ENCODE assay signal across 21 mouse cellular contexts in genomic region chr7:83641163-83641562, GRCm38 (mm10). TPM values are rescaled to one million over a fixed set of nuclear protein-coding genes. Genes with fewer than 3 reads are reported as not detected.
DNase-seq lines count a peak whose midpoint lies in the region; ATAC-seq and TF ChIP-seq lines count a peak whose summit lies in the region.
"Had no signal": no experiment of that assay in that cellular context is flagged by ENCODE, and none has a peak within 500 bp of the region (broad histone marks: within the 10 kb centered on the region; RNA-seq: fewer than 3 reads in every experiment).

No protein-coding gene starts in this region.

- peak overlapping the region; percentile 3; the same call in 1 of the 2 replicates for H3K27ac ChIP-seq in forebrain, embryonic 10.5 days
- no peak overlapping the region for H3K27ac ChIP-seq in forebrain, embryonic 14.5 days (ENCODE audit: low read depth, low read length)
- H3K27ac ChIP-seq in heart, embryonic 16.5 days (ENCODE audit: low read length): peak overlapping the region; percentile 43
- no peak overlapping the region for H3K27ac ChIP-seq in ES-Bruce4 (ENCODE audit: insufficient read depth, low read length)
- H3K27ac ChIP-seq: embryonic facial prominence, embryonic 12.5 days; limb, embryonic 15.5 days; midbrain, embryonic 12.5 days; stomach, postnatal 0 days had no signal

- no peaks in the 10 kb centered on the region for H3K9me3 ChIP-seq in forebrain, embryonic 10.5 days
- no peaks in the 10 kb centered on the region for H3K9me3 ChIP-seq in forebrain, embryonic 14.5 days (replicated peaks; ENCODE audit: control insufficient read depth, low read length)
- H3K9me3 ChIP-seq in heart, embryonic 16.5 days (replicated peaks; ENCODE audit: control insufficient read depth, low read length): no peaks in the 10 kb centered on the region
- H3K9me3 ChIP-seq in ES-Bruce4 (replicated peaks; ENCODE audit: control insufficient read depth, insufficient read depth, low read length, poor library complexity, severe bottlenecking): no peaks in the 10 kb centered on the region
- H3K9me3 ChIP-seq: embryonic facial prominence, embryonic 12.5 days; G1E; limb, embryonic 15.5 days; midbrain, embryonic 12.5 days had no signal

- peak; percentile 59; the same call in 1 of the 2 replicates for TF ChIP-seq EP300 in ES-Bruce4 (IDR thresholded peaks at IDR 0.05; ENCODE audit: insufficient read depth, low read depth, low read length)

- TF ChIP-seq CTCF in ES-Bruce4 (IDR thresholded peaks at IDR 0.05; ENCODE audit: low read depth, low read length): no peak

- intact Hi-C loops in heart, postnatal 14 days (cut with DNase I): no loop called here

- ATAC-seq in forebrain, embryonic 14.5 days: no peak
- peak; percentile 34; the same call in 1 of the 2 replicates for ATAC-seq in heart, embryonic 16.5 days (replicated peaks; ENCODE audit: extremely low read depth, insufficient read depth, low FRiP score)
- peak; percentile 2 for ATAC-seq in inflammation-experienced regulatory T-cells, adult 6 months
- ATAC-seq: forebrain, postnatal 0 days had no signal

- H3K36me3 ChIP-seq in forebrain, embryonic 10.5 days (replicated peaks): peaks cover 40% of the 10 kb centered on the region
- H3K36me3 ChIP-seq in forebrain, embryonic 14.5 days (ENCODE audit: control insufficient read depth, insufficient read depth, low read length): no peaks in the 10 kb centered on the region
- H3K36me3 ChIP-seq in heart, embryonic 16.5 days (ENCODE audit: control insufficient read depth, insufficient read depth): peaks cover 31% of the 10 kb centered on the region
- peaks cover 5% of the 10 kb centered on the region for H3K36me3 ChIP-seq in ES-Bruce4 (ENCODE audit: control insufficient read depth, insufficient read depth, low read length, poor library complexity, severe bottlenecking)

- H3K9ac ChIP-seq in forebrain, embryonic 14.5 days (ENCODE audit: low read length): no peak overlapping the region
- no peak overlapping the region for H3K9ac ChIP-seq in heart, embryonic 16.5 days (ENCODE audit: low read length)
- H3K9ac ChIP-seq in ES-Bruce4 (ENCODE audit: low read depth, poor library complexity, severe bottlenecking): no peak overlapping the region
- H3K9ac ChIP-seq: embryonic facial prominence, embryonic 12.5 days; forebrain, postnatal 0 days; limb, embryonic 15.5 days; midbrain, embryonic 12.5 days had no signal

- H3K27me3 ChIP-seq in forebrain, embryonic 10.5 days (ENCODE audit: poor library complexity, severe bottlenecking): no peaks in the 10 kb centered on the region
- no peaks in the 10 kb centered on the region for H3K27me3 ChIP-seq in forebrain, embryonic 14.5 days (replicated peaks; ENCODE audit: control insufficient read depth, insufficient read depth, low read length)
- no peaks in the 10 kb centered on the region for H3K27me3 ChIP-seq in heart, embryonic 16.5 days (ENCODE audit: control insufficient read depth, insufficient read depth, low read length)
- no peaks in the 10 kb centered on the region for H3K27me3 ChIP-seq in ES-Bruce4 (ENCODE audit: control insufficient read depth, insufficient read depth, low read length, poor library complexity, severe bottlenecking)
- H3K27me3 ChIP-seq: embryonic facial prominence, embryonic 12.5 days; limb, embryonic 15.5 days; midbrain, embryonic 12.5 days had no signal

- DNase-seq in forebrain, embryonic 10.5 days (ENCODE audit: extremely low spot score, low spot score): no peak
- no peak for DNase-seq in forebrain, embryonic 14.5 days (ENCODE audit: low spot score)
- DNase-seq in heart, postnatal 14 days: no peak
- DNase-seq in lung, postnatal 36 days: no peak
- no peak for DNase-seq in layer of hippocampus, adult 9-11 months
- DNase-seq: adrenal gland, postnatal 25 days; cerebellum, adult 9-11 months; forebrain, postnatal 0 days; kidney, adult 9 months; kidney, postnatal 4 days; layer of hippocampus, postnatal 36 days; lung, adult 18-20 months had no signal

- WGBS in forebrain, embryonic 10.5 days: 59% methylated on average over 2 of the region's 2 CpGs
- 69% methylated on average over 2 of the region's 2 CpGs for WGBS in forebrain, embryonic 14.5 days
- WGBS in heart, embryonic 16.5 days: 44% methylated on average over 2 of the region's 2 CpGs

- TF ChIP-seq POLR2A in ES-Bruce4 (IDR thresholded peaks at IDR 0.05; ENCODE audit: insufficient read depth, low read length): no peak

- no peak overlapping the region for H3K4me2 ChIP-seq in forebrain, embryonic 14.5 days (ENCODE audit: low read length)
- H3K4me2 ChIP-seq in heart, embryonic 16.5 days (ENCODE audit: low read depth, low read length): no peak overlapping the region
- H3K4me2 ChIP-seq: embryonic facial prominence, embryonic 12.5 days; limb, embryonic 15.5 days; midbrain, embryonic 12.5 days had no signal

- H3K4me1 ChIP-seq in forebrain, embryonic 10.5 days: peaks cover 16% of the 10 kb centered on the region
- H3K4me1 ChIP-seq in forebrain, embryonic 14.5 days (ENCODE audit: control insufficient read depth, insufficient read depth, low read length): no peaks in the 10 kb centered on the region
- peaks cover 31% of the 10 kb centered on the region for H3K4me1 ChIP-seq in heart, embryonic 16.5 days (ENCODE audit: control insufficient read depth, insufficient read depth, low read length)
- H3K4me1 ChIP-seq in ES-Bruce4 (ENCODE audit: control insufficient read depth, insufficient read depth, low read length): peaks cover 2% of the 10 kb centered on the region
- H3K4me1 ChIP-seq: embryonic facial prominence, embryonic 12.5 days; limb, embryonic 15.5 days; midbrain, embryonic 12.5 days had no signal

- H3K4me3 ChIP-seq in forebrain, embryonic 10.5 days: no peak overlapping the region
- H3K4me3 ChIP-seq in forebrain, embryonic 14.5 days (ENCODE audit: low read depth, low read length): no peak overlapping the region
- no peak overlapping the region for H3K4me3 ChIP-seq in heart, embryonic 16.5 days (ENCODE audit: low read length)
- H3K4me3 ChIP-seq in ES-Bruce4 (ENCODE audit: low read depth, low read length): no peak overlapping the region
- H3K4me3 ChIP-seq: embryonic facial prominence, embryonic 12.5 days; limb, embryonic 15.5 days; midbrain, embryonic 12.5 days had no signal

RNA-seq across cellular contexts. Expression of gene Stard5, which starts 9.4 kb away (rescaled TPM):
- 12.6 and 14.2 TPM in 2 replicates for polyA plus RNA-seq in forebrain, embryonic 10.5 days (2016; fragmentation: Nextera tagmentation; extraction: Ambion mirVana)
- 7.7 and 8.1 TPM in 2 replicates for polyA plus RNA-seq in forebrain, embryonic 14.5 days (2014; fragmentation: Nextera tagmentation; extraction: Ambion mirVana)
- polyA plus RNA-seq in heart, embryonic 16.5 days (2015; fragmentation: Nextera tagmentation; extraction: Ambion mirVana): 33.7 and 35.7 TPM in 2 replicates
- total RNA-seq in heart, postnatal 14 days (2021): 10 to 100 TPM; 17.4 to 17.9 TPM
- polyA plus RNA-seq in ES-Bruce4 (2011; ENCODE audit: insufficient read depth, insufficient read length, low read depth, missing spikeins): 15.0 and 16.0 TPM in 2 replicates
- polyA plus RNA-seq in inflammation-experienced regulatory T-cells, adult 6 months (2017; shearing (Covaris generic)): 10 to 100 TPM; 25.0 to 41.7 (median 39.5) TPM

RNA-seq across cellular contexts. Expression of gene Tmc3, which starts 56.4 kb away (rescaled TPM):
- polyA plus RNA-seq in forebrain, embryonic 10.5 days (2016; fragmentation: Nextera tagmentation; extraction: Ambion mirVana): 0.14 and 0.22 TPM in 2 replicates
- polyA plus RNA-seq in forebrain, embryonic 14.5 days (2014; fragmentation: Nextera tagmentation; extraction: Ambion mirVana): 0.14 and 0.23 TPM in 2 replicates
- 0.99 and 1.4 TPM in 2 replicates for polyA plus RNA-seq in heart, embryonic 16.5 days (2015; fragmentation: Nextera tagmentation; extraction: Ambion mirVana)
- total RNA-seq in heart, postnatal 14 days (2021): under 1 TPM; 0.33 to 0.59 TPM
- polyA plus RNA-seq in ES-Bruce4 (2011; ENCODE audit: insufficient read depth, insufficient read length, low read depth, missing spikeins): 0.15 and 0.25 TPM in 2 replicates
- 1 to 10 TPM in 1 of 3 experiments, under 1 TPM in 1, not detected in 1; 0.55 to 1.5 TPM for polyA plus RNA-seq in inflammation-experienced regulatory T-cells, adult 6 months (2017; shearing (Covaris generic))
- total RNA-seq: gastrocnemius, adult 8-10 months had no signal
- polyA plus RNA-seq: G1E had no signal

Comparison
In these comparisons a context has a peak if more than half of its experiments do, and no peak if none do; other contexts are left out.
1. H3K27ac ChIP-seq: peak in forebrain, embryonic 10.5 days (single experiment) and heart, embryonic 16.5 days (single experiment); none in forebrain, embryonic 14.5 days (single experiment) and ES-Bruce4 (single experiment).